Mouse (Mus musculus) stomach, postnatal 0 days (tissue): ENCODE data around the gene Arhgap31. TPM values are rescaled to one million over a fixed set of nuclear protein-coding genes. Genes with fewer than 3 reads are reported as not detected.

Experiments used
- ATAC-seq: fragments of 200-750 bp; cut with Nextera tagmentation; 2 replicates; pipeline ENCODE4 v1.8.0; 2017; ENCODE audit not compliant: low FRiP score, low TSS enrichment
- DNase-seq: peaks from one replicate; pipeline ENCODE4 v3.0.0-alpha.2; 2016; ENCODE audit warnings: low spot score
- H3K27ac ChIP-seq: fragments of 300-500 bp; sonication (generic); replicated peaks from 2 replicates; pipeline ENCODE4 v1.5.1; 2014; ENCODE audit warnings: mild to moderate bottlenecking, control low read depth
- H3K27me3 ChIP-seq: fragments of 300-500 bp; sonication (generic); 2 replicates; pipeline ENCODE4 v1.6.1; 2014; ENCODE audit warnings: low read length; ENCODE audit not compliant: control insufficient read depth, insufficient read depth
- H3K36me3 ChIP-seq: fragments of 300-500 bp; sonication (generic); 2 replicates; pipeline ENCODE4 v1.6.1; 2014; ENCODE audit warnings: low read length, mixed read lengths; ENCODE audit not compliant: control insufficient read depth, insufficient read depth
- H3K4me1 ChIP-seq: fragments of 300-500 bp; sonication (generic); replicated peaks from 2 replicates; pipeline ENCODE4 v1.6.1; 2014; ENCODE audit warnings: antibody characterized with exemption; ENCODE audit not compliant: control insufficient read depth, insufficient read depth
- H3K4me2 ChIP-seq: fragments of 300-500 bp; sonication (generic); replicated peaks from 2 replicates; pipeline ENCODE4 v1.6.1; 2014; ENCODE audit warnings: low read depth, mild to moderate bottlenecking, control low read depth, moderate library complexity
- H3K4me3 ChIP-seq: fragments of 300-500 bp; sonication (generic); 2 replicates; pipeline ENCODE4 v1.5.1; 2014; ENCODE audit warnings: low read depth, low read length, control low read depth
- H3K9ac ChIP-seq: fragments of 300-500 bp; sonication (generic); 2 replicates; pipeline ENCODE4 v1.6.1; 2014; ENCODE audit warnings: mild to moderate bottlenecking, low read length, control low read depth, mixed read lengths
- H3K9me3 ChIP-seq: fragments of 300-500 bp; sonication (generic); 2 replicates; pipeline ENCODE4 v1.6.1; 2016; ENCODE audit warnings: low read length; ENCODE audit not compliant: control insufficient read depth
- CTCF ChIP-seq: IDR thresholded peaks from 2 replicates; pipeline ENCODE4 v1.5.1; 2016; ENCODE audit warnings: antibody characterized with exemption, low read depth, mild to moderate bottlenecking, moderate library complexity
- EP300 ChIP-seq: optimal IDR thresholded peaks from 2 replicates; pipeline ENCODE3; 2016; ENCODE audit warnings: antibody characterized with exemption
- WGBS: fragments of 180-500 bp; shearing (Covaris S2); extraction: QIAGEN DNeasy Blood & Tissue Kit; methylation state at CpG from one replicate; pipeline ENCODE4 v1.1.7; 2014; 5-methylcytosine and 5-hydroxymethylcytosine counted together
- polyA plus RNA-seq: library from polyadenylated mRNA; unstranded; fragments of >200 nt; fragmentation: Nextera tagmentation; extraction: Ambion mirVana; gene quantifications from 2 replicates; pipeline ENCODE4 v1.2.1, GENCODE M21; 2015

Arhgap31 gene
- polyA plus RNA-seq, 1 experiment from 2014 or later, result 3.1 TPM

- Histone ChIP-seq H3K27me3 (no peaks in the 10 kb centered on the region), H3K36me3 (no peaks in the 10 kb centered on the region), H3K9me3 (no peaks in the 10 kb centered on the region), H3K4me2 (no peak overlapping the region), H3K4me1 (peaks cover 3% of the 10 kb centered on the region; the same call in 1 of the 2 replicates), H3K27ac (peak overlapping the region; percentile 63), H3K9ac (no peak overlapping the region), H3K4me3 (no peak overlapping the region)
- WGBS, result 44% methylated on average over 7 of the region's 7 CpGs
- no peak for TF ChIP-seq CTCF
- no peak for TF ChIP-seq EP300
- ATAC-seq (no peak), DNase-seq (no peak)
These were observed 6.3 kb downstream of the Arhgap31 start for GRCm38 (mm10) chr16:38706782-38707181.

GRCm38 (mm10) chr16:38705531-38706281 lies 7.4 kb downstream of the Arhgap31 start:
- no peaks in the 10 kb centered on the region for H3K27me3 ChIP-seq
- peaks cover 3% of the 10 kb centered on the region; the same call in 1 of the 2 replicates for H3K4me1 ChIP-seq
- DNase-seq, result no peak
- H3K36me3 ChIP-seq, result no peaks in the 10 kb centered on the region
- no peaks in the 10 kb centered on the region for H3K9me3 ChIP-seq
- ATAC-seq, result peak; percentile 69
- H3K9ac ChIP-seq, result no peak overlapping the region
- H3K4me3 ChIP-seq, result no peak overlapping the region
- H3K27ac ChIP-seq, result peak overlapping the region; percentile 63
- no peak for TF ChIP-seq EP300
- no peak for TF ChIP-seq CTCF
- 49% methylated on average over 9 of the region's 9 CpGs for WGBS
- H3K4me2 ChIP-seq, result no peak overlapping the region

GRCm38 (mm10) chr16:38703501-38703900 lies 9.6 kb downstream of the Arhgap31 start:
- Histone ChIP-seq H3K36me3 (no peaks in the 10 kb centered on the region), H3K9ac (no peak overlapping the region), H3K27me3 (no peaks in the 10 kb centered on the region), H3K4me3 (no peak overlapping the region), H3K27ac (no peak overlapping the region), H3K9me3 (no peaks in the 10 kb centered on the region), H3K4me1 (no peaks in the 10 kb centered on the region; the same call in 1 of the 2 replicates), H3K4me2 (no peak overlapping the region)
- no peak for TF ChIP-seq EP300
- TF ChIP-seq CTCF, result no peak
- WGBS, result 45% methylated on average over 6 of the region's 6 CpGs
- no peak for ATAC-seq
- no peak for DNase-seq

GRCm38 (mm10) chr16:38702316-38702715 lies 10.8 kb downstream of the Arhgap31 start:
- no peaks in the 10 kb centered on the region for H3K9me3 ChIP-seq
- H3K4me3 ChIP-seq, result no peak overlapping the region
- H3K36me3 ChIP-seq, result no peaks in the 10 kb centered on the region
- DNase-seq (no peak), ATAC-seq (no peak)
- H3K4me1 ChIP-seq, result no peaks in the 10 kb centered on the region; the same call in 1 of the 2 replicates
- 85% methylated on average over 3 of the region's 3 CpGs for WGBS
- no peaks in the 10 kb centered on the region for H3K27me3 ChIP-seq
- H3K9ac ChIP-seq, result no peak overlapping the region
- H3K4me2 ChIP-seq, result no peak overlapping the region
- TF ChIP-seq CTCF (no peak), EP300 (no peak)
- H3K27ac ChIP-seq, result no peak overlapping the region

GRCm38 (mm10) chr16:38701492-38702185 lies 11.4 kb downstream of the Arhgap31 start:
- Histone ChIP-seq H3K4me3 (no peak overlapping the region), H3K4me2 (no peak overlapping the region; the same call in 1 of the 2 replicates), H3K4me1 (no peaks in the 10 kb centered on the region; the same call in 1 of the 2 replicates), H3K27ac (no peak overlapping the region; the same call in 1 of the 2 replicates), H3K9ac (no peak overlapping the region), H3K27me3 (no peaks in the 10 kb centered on the region), H3K36me3 (no peaks in the 10 kb centered on the region), H3K9me3 (no peaks in the 10 kb centered on the region)
- WGBS, result 35% methylated on average over 9 of the region's 9 CpGs
- DNase-seq (no peak), ATAC-seq (no peak)
- TF ChIP-seq EP300 (no peak), CTCF (no peak)
